Mouse (Mus musculus) spleen, adult 2 months (tissue): ENCODE results near the gene Apoc3.

Source experiments
- CTCF ChIP-seq: fragments of 200-500 bp; IDR thresholded peaks from 2 replicates; pipeline ENCODE4 v1.5.1; 2011; ENCODE audit warnings: mild to moderate bottlenecking, inconsistent platforms; ENCODE audit not compliant: insufficient read depth, insufficient read length, insufficient replicate concordance; ENCODE audit errors: extremely low read depth
- POLR2A ChIP-seq: fragments of 200-500 bp; IDR thresholded peaks from 2 replicates; pipeline ENCODE4 v1.6.1; 2011; ENCODE audit warnings: low read depth, low read length, inconsistent platforms

DNA sequence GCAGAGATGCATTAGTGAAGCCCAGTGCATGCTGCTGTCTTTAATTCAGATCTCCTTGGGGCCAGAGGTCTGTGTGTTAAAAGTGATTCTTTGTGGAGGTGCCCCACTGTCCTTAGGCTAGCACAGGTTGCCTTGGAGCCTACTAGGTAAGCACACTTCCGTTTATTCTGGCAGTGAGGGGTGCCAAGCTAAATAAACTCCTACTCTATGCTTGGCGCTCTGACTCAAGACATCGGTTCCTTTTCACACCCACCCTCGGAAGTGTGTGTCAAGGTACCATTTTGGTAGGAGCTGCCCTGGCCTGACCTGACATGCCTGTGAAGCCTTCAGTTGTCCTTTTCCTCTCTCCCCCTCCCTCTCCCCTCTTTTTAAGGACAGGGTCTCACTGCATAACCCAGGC is 21.2 kb downstream of the Apoc3 start:
- TF ChIP-seq CTCF (no peak), POLR2A (no peak)
